Mouse (Mus musculus) ES-Bruce4 (cell line): Measurements from ENCODE around the gene Spz1.

Experiments used
- CTCF ChIP-seq: IDR thresholded peaks from one replicate; pipeline ENCODE4 v1.8.1; 2011; ENCODE audit warnings: low read depth, low read length
- EP300 ChIP-seq: IDR thresholded peaks from 2 replicates; pipeline ENCODE4 v1.6.1; 2011; ENCODE audit warnings: low read depth, low read length; ENCODE audit not compliant: insufficient read depth

DNA sequence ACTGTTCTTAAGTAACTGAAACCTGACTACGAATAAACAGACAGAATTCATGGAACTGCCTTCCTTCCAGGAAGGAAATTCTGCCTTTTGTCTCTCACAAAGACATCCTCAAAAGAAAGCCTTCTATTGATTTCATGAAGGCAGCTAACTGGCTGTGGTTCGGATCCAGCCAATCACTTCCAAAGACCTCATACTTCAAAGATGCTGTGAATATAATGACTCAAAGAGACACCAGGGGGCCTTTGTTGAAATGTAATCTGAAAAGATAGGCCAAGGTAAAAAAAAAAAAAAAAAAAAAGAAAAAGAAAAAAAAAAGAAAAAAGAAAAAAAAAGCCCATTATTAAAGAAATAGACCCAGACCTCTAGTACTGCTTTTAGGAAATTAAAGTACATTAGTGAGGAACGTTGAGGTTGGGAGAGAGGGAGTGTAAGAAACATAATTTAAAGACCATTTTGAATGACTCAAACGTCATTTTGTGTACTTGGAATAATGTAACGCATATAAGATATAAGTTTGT lies 16.4 kb upstream of the Spz1 start:
- TF ChIP-seq CTCF (no peak), EP300 (no peak)
